Mouse (Mus musculus): ENCODE results near the gene Ctnnb1. TPM values are rescaled to one million over a fixed set of nuclear protein-coding genes. Genes with fewer than 3 reads are reported as not detected.

The Ctnnb1 gene
- polyA plus RNA-seq, 1 experiment from 2014 or later, result 601 TPM

DNA sequence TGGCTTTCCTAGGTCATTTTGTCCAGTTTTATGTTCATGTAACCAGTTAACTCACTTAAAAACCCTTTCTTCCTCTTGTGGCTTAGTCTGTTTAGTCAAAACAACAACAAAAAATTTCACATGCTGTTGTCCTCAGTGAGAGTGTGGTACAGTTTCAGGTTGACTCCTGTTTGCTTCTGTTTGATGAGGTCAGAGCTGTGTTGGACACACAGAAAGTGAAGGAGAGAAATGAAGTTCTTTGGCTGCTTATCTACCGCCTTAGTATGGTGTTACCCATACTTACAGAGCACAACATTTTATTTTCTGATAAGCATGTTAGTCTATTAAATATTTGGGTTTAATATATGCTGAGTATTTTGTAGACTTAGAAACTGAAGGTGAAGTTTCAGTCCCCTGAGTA, 14.7 kb downstream of the Ctnnb1 start:
- Histone ChIP-seq H3K9ac (no peak overlapping the region), H3K4me3 (no peak overlapping the region), H3K4me2 (no peak overlapping the region), H3K27me3 (no peaks in the 10 kb centered on the region), H3K4me1 (peaks cover 60% of the 10 kb centered on the region), H3K36me3 (peaks cover 11% of the 10 kb centered on the region), H3K9me3 (no peaks in the 10 kb centered on the region), H3K27ac (no peak overlapping the region)
- WGBS, result 67% methylated on average over 1 of the region's 1 CpGs
- ATAC-seq (ENCODE audit: insufficient number of reproducible peaks, low FRiP score, low TSS enrichment, low read depth), result no peak

DNA sequence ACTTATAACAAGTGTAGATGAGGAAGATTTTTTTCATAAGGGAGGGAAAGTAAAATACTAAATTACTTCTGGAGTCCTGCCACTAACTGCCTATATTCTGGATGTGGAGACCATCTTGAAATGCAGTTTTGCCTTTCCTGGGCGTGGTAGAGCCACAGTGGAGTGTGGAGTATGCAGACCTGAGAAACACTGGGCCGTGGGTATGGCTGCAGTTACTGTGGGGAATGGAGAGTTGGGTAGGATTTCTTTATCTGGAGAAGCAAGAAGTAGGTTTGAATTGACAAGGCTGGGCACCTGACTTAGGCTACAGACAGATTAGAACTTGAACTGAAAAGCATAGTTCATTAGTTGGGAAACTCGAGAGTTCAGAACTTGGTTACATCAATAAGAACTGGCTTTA, 15.2 kb downstream of the Ctnnb1 start:
- 58% methylated on average over 3 of the region's 3 CpGs for WGBS
- Histone ChIP-seq H3K4me3 (no peak overlapping the region), H3K9ac (no peak overlapping the region), H3K36me3 (peaks cover 11% of the 10 kb centered on the region), H3K9me3 (no peaks in the 10 kb centered on the region), H3K27me3 (no peaks in the 10 kb centered on the region), H3K4me1 (peaks cover 61% of the 10 kb centered on the region), H3K4me2 (no peak overlapping the region), H3K27ac (no peak overlapping the region)
- no peak for ATAC-seq (ENCODE audit: insufficient number of reproducible peaks, low FRiP score, low TSS enrichment, low read depth)

DNA sequence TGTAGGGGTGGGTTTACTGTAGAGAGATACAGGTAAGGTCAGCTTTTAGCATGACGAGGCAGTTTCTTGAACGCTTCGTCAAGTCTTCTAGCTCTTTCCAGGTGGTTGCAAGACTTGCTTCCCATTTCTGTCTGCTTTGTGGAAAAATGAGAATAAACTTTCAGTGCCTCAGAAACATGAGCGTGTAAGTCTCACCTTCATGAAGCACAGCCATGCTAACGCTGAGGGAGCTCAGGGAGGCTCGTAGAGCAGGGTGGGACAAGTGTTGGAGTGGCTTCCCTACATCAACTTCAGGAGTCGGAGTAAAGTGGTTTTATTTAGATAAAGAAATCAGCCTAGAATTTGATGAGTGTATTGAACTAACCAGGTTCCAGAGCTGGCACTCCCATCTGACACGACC, 17.1 kb downstream of the Ctnnb1 start:
- Histone ChIP-seq H3K4me3 (no peak overlapping the region), H3K27ac (no peak overlapping the region), H3K36me3 (peaks cover 14% of the 10 kb centered on the region), H3K9me3 (no peaks in the 10 kb centered on the region), H3K4me2 (no peak overlapping the region), H3K4me1 (peaks cover 49% of the 10 kb centered on the region), H3K9ac (no peak overlapping the region), H3K27me3 (no peaks in the 10 kb centered on the region)
- no peak for ATAC-seq (ENCODE audit: insufficient number of reproducible peaks, low FRiP score, low TSS enrichment, low read depth)
- WGBS, result 62% methylated on average over 8 of the region's 8 CpGs

DNA sequence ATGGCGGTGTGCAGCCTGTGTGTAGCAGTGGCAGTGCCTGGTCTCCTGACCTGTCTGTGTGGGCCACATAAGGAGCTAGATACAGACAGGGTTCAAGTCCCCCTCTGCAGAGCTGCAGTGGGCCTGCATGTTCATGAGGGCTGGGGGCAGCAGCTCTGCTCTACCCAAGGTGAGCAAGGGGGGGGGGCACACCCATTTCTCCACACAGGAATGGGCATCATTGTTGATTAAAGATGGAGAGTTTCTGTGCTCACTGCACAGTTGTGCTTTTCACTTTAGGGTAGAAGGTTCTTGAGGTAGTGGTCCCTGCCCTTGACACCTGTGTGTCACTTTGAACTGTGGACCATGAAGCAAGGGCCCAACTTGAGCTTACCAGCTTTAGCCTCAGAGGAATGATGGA, 19.8 kb downstream of the Ctnnb1 start:
- no peak overlapping the region for H3K4me2 ChIP-seq
- WGBS, result 82% methylated on average over 1 of the region's 1 CpGs
- H3K9me3 ChIP-seq, result no peaks in the 10 kb centered on the region
- H3K36me3 ChIP-seq, result peaks cover 41% of the 10 kb centered on the region
- no peak overlapping the region for H3K9ac ChIP-seq
- no peak overlapping the region for H3K27ac ChIP-seq
- H3K4me1 ChIP-seq, result peaks cover 34% of the 10 kb centered on the region; the same call in 1 of the 2 replicates
- no peak for ATAC-seq (ENCODE audit: insufficient number of reproducible peaks, low FRiP score, low TSS enrichment, low read depth)
- no peak overlapping the region for H3K4me3 ChIP-seq
- H3K27me3 ChIP-seq, result no peaks in the 10 kb centered on the region

DNA sequence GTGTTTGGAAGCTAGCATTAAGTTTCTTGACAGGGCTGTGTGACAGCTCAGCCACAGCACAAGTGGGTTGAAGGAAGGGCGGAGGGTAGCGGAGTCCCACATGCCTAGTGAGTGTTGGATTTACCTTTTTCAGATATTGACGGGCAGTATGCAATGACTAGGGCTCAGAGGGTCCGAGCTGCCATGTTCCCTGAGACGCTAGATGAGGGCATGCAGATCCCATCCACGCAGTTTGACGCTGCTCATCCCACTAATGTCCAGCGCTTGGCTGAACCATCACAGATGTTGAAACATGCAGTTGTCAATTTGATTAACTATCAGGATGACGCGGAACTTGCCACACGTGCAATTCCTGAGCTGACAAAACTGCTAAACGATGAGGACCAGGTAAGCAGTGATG, 21.7 kb downstream of the Ctnnb1 start:
- no peak overlapping the region for H3K9ac ChIP-seq
- H3K27me3 ChIP-seq, result no peaks in the 10 kb centered on the region
- H3K36me3 ChIP-seq, result peaks cover 60% of the 10 kb centered on the region
- no peak overlapping the region for H3K4me2 ChIP-seq
- H3K27ac ChIP-seq, result no peak overlapping the region
- ATAC-seq (ENCODE audit: insufficient number of reproducible peaks, low FRiP score, low TSS enrichment, low read depth), result no peak
- H3K4me3 ChIP-seq, result no peak overlapping the region
- no peaks in the 10 kb centered on the region for H3K9me3 ChIP-seq
- peaks cover 22% of the 10 kb centered on the region; the same call in 1 of the 2 replicates for H3K4me1 ChIP-seq
- WGBS, result 88% methylated on average over 12 of the region's 12 CpGs

DNA sequence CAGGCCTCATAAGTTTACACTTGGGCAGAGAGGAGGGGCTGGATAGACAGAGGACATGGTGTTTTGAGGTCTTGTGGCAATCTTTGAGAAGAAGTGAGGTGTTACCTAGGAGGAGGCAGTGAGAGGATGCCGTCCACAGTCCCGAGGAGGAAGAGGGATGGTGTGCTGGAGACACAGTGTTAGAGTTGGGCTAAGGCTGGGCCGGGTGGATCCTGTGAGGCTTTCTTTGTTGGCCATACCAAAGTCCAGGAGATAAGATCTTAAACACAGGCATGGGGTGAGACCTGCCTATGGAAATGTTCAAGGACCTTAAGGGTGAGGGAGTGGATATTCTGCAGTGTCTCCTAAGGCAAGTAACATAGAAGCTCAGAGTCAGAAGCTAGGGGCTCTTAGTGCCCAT, 22.9 kb downstream of the Ctnnb1 start:
- no peak for ATAC-seq (ENCODE audit: insufficient number of reproducible peaks, low FRiP score, low TSS enrichment, low read depth)
- Histone ChIP-seq H3K9me3 (no peaks in the 10 kb centered on the region), H3K27me3 (no peaks in the 10 kb centered on the region), H3K4me2 (no peak overlapping the region), H3K27ac (no peak overlapping the region), H3K9ac (no peak overlapping the region), H3K4me1 (peaks cover 14% of the 10 kb centered on the region; the same call in 1 of the 2 replicates), H3K4me3 (no peak overlapping the region), H3K36me3 (peaks cover 72% of the 10 kb centered on the region)
- 75% methylated on average over 3 of the region's 3 CpGs for WGBS

DNA sequence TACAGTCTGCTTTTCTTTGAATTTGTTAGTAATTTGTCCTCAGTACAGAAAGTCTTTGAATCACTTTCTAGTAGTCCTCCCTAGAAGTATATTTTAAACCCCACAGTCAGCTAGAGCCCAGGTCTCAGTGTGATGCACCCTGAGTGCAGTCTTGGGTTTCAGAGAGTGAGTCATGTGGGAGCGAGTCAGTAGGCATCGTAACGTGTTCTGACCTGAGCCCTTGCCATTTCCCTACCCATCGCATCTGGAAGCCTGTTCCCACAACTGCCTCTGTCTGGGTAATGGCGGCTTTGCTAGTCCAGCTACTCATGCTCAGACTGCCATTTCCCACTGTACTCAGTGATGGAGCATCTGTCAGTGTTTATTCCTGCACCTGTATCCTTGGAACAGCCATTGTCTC, 29.0 kb downstream of the Ctnnb1 start:
- Histone ChIP-seq H3K4me1 (peaks cover 25% of the 10 kb centered on the region), H3K9me3 (no peaks in the 10 kb centered on the region), H3K27me3 (no peaks in the 10 kb centered on the region), H3K27ac (no peak overlapping the region), H3K4me2 (no peak overlapping the region), H3K36me3 (peaks cover 98% of the 10 kb centered on the region), H3K4me3 (no peak overlapping the region), H3K9ac (no peak overlapping the region)
- 75% methylated on average over 5 of the region's 5 CpGs for WGBS
- no peak for ATAC-seq (ENCODE audit: insufficient number of reproducible peaks, low FRiP score, low TSS enrichment, low read depth)

DNA sequence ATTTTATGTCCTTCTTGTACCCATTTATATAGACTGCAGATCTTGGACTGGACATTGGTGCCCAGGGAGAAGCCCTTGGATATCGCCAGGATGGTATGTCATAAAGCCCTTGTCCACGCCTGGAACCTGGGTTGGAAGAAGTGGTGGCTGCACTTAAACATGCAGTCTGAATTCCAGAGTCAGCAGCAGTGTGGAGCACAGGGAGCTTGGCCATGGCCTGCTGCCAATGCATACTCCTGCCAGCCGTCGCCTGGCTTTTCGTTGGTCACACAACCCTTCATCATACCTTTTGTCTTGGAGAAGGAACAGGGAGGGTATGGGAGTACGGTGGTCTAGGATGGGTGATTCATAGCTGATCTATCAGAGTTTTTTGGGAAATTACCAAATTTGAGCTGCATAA, 29.5 kb downstream of the Ctnnb1 start:
- no peak overlapping the region for H3K4me3 ChIP-seq
- no peak overlapping the region for H3K27ac ChIP-seq
- ATAC-seq (ENCODE audit: insufficient number of reproducible peaks, low FRiP score, low TSS enrichment, low read depth), result no peak
- H3K9me3 ChIP-seq, result no peaks in the 10 kb centered on the region
- H3K9ac ChIP-seq, result no peak overlapping the region
- H3K36me3 ChIP-seq, result peaks cover 98% of the 10 kb centered on the region
- 65% methylated on average over 6 of the region's 6 CpGs for WGBS
- H3K27me3 ChIP-seq, result no peaks in the 10 kb centered on the region
- H3K4me2 ChIP-seq, result no peak overlapping the region
- H3K4me1 ChIP-seq, result peaks cover 30% of the 10 kb centered on the region

DNA sequence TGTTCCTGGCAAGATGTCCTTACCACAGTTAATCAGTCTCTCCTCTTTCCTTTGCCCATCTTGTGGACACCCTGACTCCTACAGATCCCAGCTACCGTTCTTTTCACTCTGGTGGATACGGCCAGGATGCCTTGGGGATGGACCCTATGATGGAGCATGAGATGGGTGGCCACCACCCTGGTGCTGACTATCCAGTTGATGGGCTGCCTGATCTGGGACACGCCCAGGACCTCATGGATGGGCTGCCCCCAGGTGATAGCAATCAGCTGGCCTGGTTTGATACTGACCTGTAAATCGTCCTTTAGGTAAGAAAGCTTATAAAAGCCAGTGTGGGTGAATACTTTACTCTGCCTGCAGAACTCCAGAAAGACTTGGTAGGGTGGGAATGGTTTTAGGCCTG, 30.2 kb downstream of the Ctnnb1 start:
- no peak for ATAC-seq (ENCODE audit: insufficient number of reproducible peaks, low FRiP score, low TSS enrichment, low read depth)
- H3K4me1 ChIP-seq, result peaks cover 34% of the 10 kb centered on the region
- no peak overlapping the region; the same call in 1 of the 2 replicates for H3K27ac ChIP-seq
- no peak overlapping the region for H3K4me3 ChIP-seq
- H3K9me3 ChIP-seq, result no peaks in the 10 kb centered on the region
- 83% methylated on average over 4 of the region's 4 CpGs for WGBS
- H3K27me3 ChIP-seq, result no peaks in the 10 kb centered on the region
- H3K4me2 ChIP-seq, result no peak overlapping the region
- H3K36me3 ChIP-seq, result peaks cover 98% of the 10 kb centered on the region
- H3K9ac ChIP-seq, result no peak overlapping the region

DNA sequence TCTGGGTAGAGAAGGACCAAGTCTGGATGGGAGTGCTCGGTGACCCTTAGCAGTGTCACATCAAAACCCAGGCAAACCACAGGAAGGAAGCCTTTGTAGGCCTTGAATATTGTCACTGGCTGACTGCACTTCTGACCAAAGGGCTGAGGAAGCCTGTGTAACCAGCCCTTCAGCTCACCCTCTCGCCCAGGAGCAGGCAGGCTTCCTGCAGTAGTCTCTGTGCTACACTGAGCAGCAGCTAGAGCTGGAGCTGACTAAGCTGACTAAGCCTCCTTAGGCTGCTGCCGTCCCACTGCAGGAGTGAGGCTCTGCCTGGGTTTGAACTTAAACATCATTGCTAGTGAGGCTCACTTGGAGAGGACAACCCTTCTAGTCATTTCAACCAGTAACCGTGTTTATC, 31.6 kb downstream of the Ctnnb1 start:
- Histone ChIP-seq H3K27me3 (no peaks in the 10 kb centered on the region), H3K9me3 (no peaks in the 10 kb centered on the region), H3K4me3 (no peak overlapping the region), H3K9ac (no peak overlapping the region), H3K36me3 (peaks cover 98% of the 10 kb centered on the region), H3K27ac (peak overlapping the region; percentile 29), H3K4me1 (peaks cover 34% of the 10 kb centered on the region), H3K4me2 (no peak overlapping the region)
- no peak for ATAC-seq (ENCODE audit: insufficient number of reproducible peaks, low FRiP score, low TSS enrichment, low read depth)
- WGBS, result 65% methylated on average over 4 of the region's 4 CpGs

DNA sequence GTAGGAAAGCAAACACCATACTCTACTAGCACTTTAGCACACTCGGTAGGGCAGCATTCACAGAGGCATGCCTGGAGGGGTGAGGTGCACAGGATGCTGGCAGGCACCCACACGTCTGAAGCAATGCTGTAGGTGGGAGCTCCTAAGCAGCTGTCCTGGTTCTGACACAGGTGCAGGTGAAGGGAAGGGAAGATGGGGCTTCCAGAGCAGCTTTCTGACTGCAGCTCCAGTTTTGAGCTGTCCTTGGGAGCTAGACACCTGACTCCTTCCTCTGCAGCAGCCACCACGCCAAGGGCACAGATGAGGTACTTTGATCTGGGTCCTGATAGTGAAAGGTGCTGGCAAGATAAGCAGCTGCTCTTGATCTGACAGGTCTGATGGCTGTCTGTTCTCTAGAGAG, 32.5 kb downstream of the Ctnnb1 start:
- Histone ChIP-seq H3K27me3 (no peaks in the 10 kb centered on the region), H3K4me3 (no peak overlapping the region), H3K9ac (no peak overlapping the region), H3K4me2 (no peak overlapping the region), H3K27ac (peak overlapping the region; percentile 65), H3K9me3 (no peaks in the 10 kb centered on the region), H3K4me1 (peaks cover 34% of the 10 kb centered on the region), H3K36me3 (peaks cover 98% of the 10 kb centered on the region)
- no peak for ATAC-seq (ENCODE audit: insufficient number of reproducible peaks, low FRiP score, low TSS enrichment, low read depth)
- 64% methylated on average over 3 of the region's 3 CpGs for WGBS

DNA sequence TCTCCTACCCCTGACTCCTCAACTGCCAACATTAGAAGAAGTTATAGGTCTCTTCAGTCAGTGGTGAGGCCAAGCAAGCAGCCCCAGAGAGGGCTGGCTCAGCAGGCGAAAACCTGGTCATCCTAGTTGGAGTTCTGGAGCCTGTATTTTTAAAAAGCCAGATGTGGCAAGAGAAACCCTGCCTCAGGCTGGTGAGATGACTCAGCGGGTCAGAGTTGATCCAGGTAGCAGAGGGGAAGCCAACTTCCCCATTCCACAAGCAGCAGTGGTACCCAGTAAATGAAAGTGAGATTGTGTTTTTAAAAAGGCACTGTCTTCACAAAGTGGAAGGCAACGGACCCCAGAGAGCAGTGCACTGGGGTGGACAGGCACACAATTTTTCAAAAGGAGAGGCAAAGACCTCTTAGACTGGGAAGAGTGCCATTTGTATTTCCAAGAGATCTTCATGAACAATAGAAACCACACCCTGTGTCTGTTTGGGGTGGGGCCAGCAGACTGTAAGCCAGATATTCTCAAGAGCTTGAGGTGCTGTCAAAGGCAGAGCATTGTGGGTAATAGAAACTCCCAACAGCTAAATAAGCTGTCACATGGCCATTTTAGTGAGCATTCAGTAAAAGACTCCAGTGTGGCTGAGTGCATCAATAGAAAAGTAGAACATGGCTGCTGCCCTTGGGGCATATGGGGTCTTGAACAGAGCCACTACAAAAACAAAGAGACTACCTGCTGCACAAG, 33.1 kb downstream of the Ctnnb1 start:
- Histone ChIP-seq H3K36me3 (peaks cover 98% of the 10 kb centered on the region), H3K4me3 (no peak overlapping the region), H3K9me3 (no peaks in the 10 kb centered on the region), H3K4me1 (peaks cover 34% of the 10 kb centered on the region), H3K9ac (no peak overlapping the region), H3K4me2 (no peak overlapping the region), H3K27ac (peak overlapping the region; percentile 65; the same call in 1 of the 2 replicates), H3K27me3 (no peaks in the 10 kb centered on the region)
- no peak for ATAC-seq (ENCODE audit: insufficient number of reproducible peaks, low FRiP score, low TSS enrichment, low read depth)
- 67% methylated on average over 3 of the region's 3 CpGs for WGBS

DNA sequence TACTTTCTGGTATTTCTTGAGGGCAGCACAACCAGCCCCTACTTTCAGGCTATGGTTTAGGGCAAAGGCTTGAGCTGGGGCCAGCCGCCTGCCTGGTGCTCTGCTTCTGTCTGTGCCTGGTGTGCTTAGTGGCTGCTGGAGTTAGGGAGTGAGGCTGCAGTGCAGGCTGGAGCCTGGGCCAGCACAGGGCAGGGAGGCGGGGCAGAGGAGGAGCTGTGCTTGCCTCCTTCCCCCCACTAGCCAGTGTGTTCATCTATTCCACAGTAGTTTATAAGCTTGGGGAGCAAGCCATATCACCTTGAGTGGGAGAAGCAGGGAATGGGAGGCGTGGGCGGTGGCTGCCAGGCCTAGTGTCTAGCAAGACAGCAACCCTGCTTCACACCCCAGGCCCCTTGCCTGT, 34.1 kb downstream of the Ctnnb1 start:
- Histone ChIP-seq H3K9ac (no peak overlapping the region), H3K4me3 (no peak overlapping the region), H3K4me1 (peaks cover 34% of the 10 kb centered on the region), H3K27me3 (no peaks in the 10 kb centered on the region), H3K4me2 (no peak overlapping the region), H3K27ac (peak overlapping the region; percentile 43), H3K36me3 (peaks cover 97% of the 10 kb centered on the region), H3K9me3 (no peaks in the 10 kb centered on the region)
- no peak for ATAC-seq (ENCODE audit: insufficient number of reproducible peaks, low FRiP score, low TSS enrichment, low read depth)
- WGBS, result 82% methylated on average over 4 of the region's 4 CpGs

All from limb, embryonic 15.5 days (tissue).